In the genomic region with DNA sequence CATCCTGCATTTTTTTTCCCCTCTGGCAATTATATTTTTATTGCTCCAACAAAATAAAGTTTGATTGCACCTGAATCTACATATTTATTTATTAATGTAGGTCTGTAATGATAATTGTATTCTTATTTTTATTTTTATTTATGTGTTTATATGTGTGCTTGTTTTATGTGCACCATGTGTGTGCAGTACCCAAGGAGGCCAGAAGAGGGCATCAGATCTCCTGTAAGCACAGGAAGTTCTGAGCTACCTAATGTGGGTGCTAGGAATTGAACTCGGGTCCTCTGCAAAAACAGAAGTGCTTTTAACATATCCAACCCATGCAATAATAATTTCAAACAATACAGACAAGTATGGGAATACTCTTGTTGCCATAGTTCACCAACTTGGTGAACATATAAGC, we compare ENCODE assay signal across 22 mouse cellular contexts. TPM values are rescaled to one million over a fixed set of nuclear protein-coding genes. Genes with fewer than 3 reads are reported as not detected.
DNase-seq lines count a peak whose midpoint lies in the region; ATAC-seq and TF ChIP-seq lines count a peak whose summit lies in the region.
"Had no signal": no experiment of that assay in that cellular context is flagged by ENCODE, and none has a peak within 500 bp of the region (broad histone marks: within the 10 kb centered on the region; RNA-seq: fewer than 3 reads in every experiment).

No protein-coding gene starts in this region.

- intact Hi-C loops in heart, adult 2 months (cut with DNase I): no loop called here
- intact Hi-C loops in left cerebral cortex, postnatal 4 days (cut with DNase I): no loop called here

- H3K9ac ChIP-seq in heart, adult 2 months (ENCODE audit: low read depth, low read length): no peak overlapping the region
- H3K9ac ChIP-seq in liver, postnatal 0 days (replicated peaks): no peak overlapping the region
- H3K9ac ChIP-seq: midbrain, embryonic 12.5 days; stomach, embryonic 15.5 days had no signal

- no peak for DNase-seq in heart, adult 2 months
- no peak for DNase-seq in heart, postnatal 4 days
- no peak for DNase-seq in liver, postnatal 0 days
- no peak for DNase-seq in liver
- DNase-seq in induced T-regulatory cell, adult 2 months (ENCODE audit: low read depth): peak; percentile 49
- no peak for DNase-seq in left cerebral cortex, postnatal 4 days
- DNase-seq in testis, postnatal 14 days (ENCODE audit: low spot score): no peak
- DNase-seq: adrenal gland, postnatal 14 days; heart, postnatal 14 days; kidney, postnatal 36 days; layer of hippocampus, postnatal 36 days had no signal

- WGBS in heart, adult 2 months: 91% methylated on average over 1 of the region's 1 CpGs
- WGBS in liver, postnatal 0 days (ENCODE audit: insufficient replicate concordance): 62% methylated on average over 1 of the region's 1 CpGs

- no peak overlapping the region for H3K27ac ChIP-seq in heart, adult 2 months
- no peak overlapping the region for H3K27ac ChIP-seq in liver, postnatal 0 days (ENCODE audit: low read depth)
- H3K27ac ChIP-seq: midbrain, embryonic 12.5 days; stomach, embryonic 15.5 days had no signal

- no peaks in the 10 kb centered on the region for H3K36me3 ChIP-seq in heart, adult 2 months (ENCODE audit: control insufficient read depth, insufficient read depth, low read length)
- H3K36me3 ChIP-seq in liver, postnatal 0 days (replicated peaks; ENCODE audit: insufficient read depth, low read length): no peaks in the 10 kb centered on the region
- no peaks in the 10 kb centered on the region for H3K36me3 ChIP-seq in E14TG2a.4 (ENCODE audit: insufficient read depth, low read length)
- H3K36me3 ChIP-seq: midbrain, embryonic 12.5 days; stomach, embryonic 15.5 days had no signal

- no peaks in the 10 kb centered on the region for H3K27me3 ChIP-seq in heart, adult 2 months (ENCODE audit: control insufficient read depth, insufficient read depth, low read length)
- H3K27me3 ChIP-seq in liver, postnatal 0 days (ENCODE audit: insufficient read depth, low read length): no peaks in the 10 kb centered on the region
- H3K27me3 ChIP-seq in E14TG2a.4 (ENCODE audit: insufficient read depth, low read length): peaks cover 15% of the 10 kb centered on the region
- H3K27me3 ChIP-seq: midbrain, embryonic 12.5 days; stomach, embryonic 15.5 days had no signal

- no peak for TF ChIP-seq EP300 in heart, adult 2 months (IDR thresholded peaks at IDR 0.05; ENCODE audit: insufficient read depth, low read depth, low read length)
- no peak for TF ChIP-seq EP300 in liver, postnatal 0 days (IDR thresholded peaks at IDR 0.05; ENCODE audit: low read depth)

- no peaks in the 10 kb centered on the region for H3K79me2 ChIP-seq in heart, adult 2 months (replicated peaks; ENCODE audit: control insufficient read depth, insufficient read depth, low read length)

- TF ChIP-seq POLR2A in heart, adult 2 months (IDR thresholded peaks at IDR 0.05; ENCODE audit: insufficient read depth, low read depth, low read length): no peak

- H3K4me3 ChIP-seq in heart, adult 2 months: no peak overlapping the region
- no peak overlapping the region for H3K4me3 ChIP-seq in liver, postnatal 0 days (ENCODE audit: low read depth, low read length)
- H3K4me3 ChIP-seq in E14TG2a.4 (replicated peaks; ENCODE audit: low read length): no peak overlapping the region; the same call in 1 of the 2 replicates
- H3K4me3 ChIP-seq: midbrain, embryonic 12.5 days; stomach, embryonic 15.5 days had no signal

- peak; percentile 29 for TF ChIP-seq CTCF in heart, adult 2 months (IDR thresholded peaks at IDR 0.05)
- TF ChIP-seq CTCF in liver, postnatal 0 days (IDR thresholded peaks at IDR 0.05; ENCODE audit: low read depth): peak; percentile 39; the same call in 1 of the 2 replicates
- peak; percentile 74 for TF ChIP-seq CTCF in E14TG2a.4 (conservative IDR thresholded peaks at IDR 0.05; ENCODE audit: low read length)

- no peaks in the 10 kb centered on the region for H3K9me3 ChIP-seq in liver, postnatal 0 days (ENCODE audit: low read length)
- no peaks in the 10 kb centered on the region for H3K9me3 ChIP-seq in E14TG2a.4 (ENCODE audit: low read length)
- H3K9me3 ChIP-seq: midbrain, embryonic 12.5 days; stomach, embryonic 15.5 days had no signal

- peaks cover 1% of the 10 kb centered on the region for H3K4me1 ChIP-seq in heart, adult 2 months (ENCODE audit: control insufficient read depth, insufficient read depth, low read length)
- 0 out of 2 replicates have a peak, but pooled peaks cover 5% of the 10 kb centered on the region for H3K4me1 ChIP-seq in liver, postnatal 0 days (ENCODE audit: insufficient read depth)
- H3K4me1 ChIP-seq in E14TG2a.4 (replicated peaks; ENCODE audit: low read depth, low read length): peaks cover 16% of the 10 kb centered on the region

- ATAC-seq in liver, postnatal 0 days: no peak

- H3K4me2 ChIP-seq in liver, postnatal 0 days (ENCODE audit: low read depth, low read length): no peak overlapping the region

RNA-seq across cellular contexts. Expression of a gene that starts 23.0 kb away (rescaled TPM):
- total RNA-seq in heart, adult 2 months (2021): not detected
- polyA plus RNA-seq in heart, adult 2 months (2012; rRNA removed): not detected in 2 replicates
- not detected for total RNA-seq in heart, postnatal 4 days (2021)
- not detected in 2 replicates for polyA plus RNA-seq in liver, postnatal 0 days (2015; fragmentation: Nextera tagmentation; extraction: Ambion mirVana)
- total RNA-seq in left cerebral cortex, postnatal 4 days (2021): not detected
- total RNA-seq: adrenal gland, postnatal 14 days; heart, adult 8-10 months; heart, postnatal 14 days; layer of hippocampus, postnatal 36 days had no signal
- polyA plus RNA-seq: embryonic facial prominence, embryonic 11.5 days; intestine, embryonic 14.5 days; limb, embryonic 14.5 days; lung, embryonic 16.5 days; midbrain, embryonic 12.5 days; neural tube, embryonic 11.5 days; small intestine, adult 2 months; stomach, embryonic 15.5 days; urinary bladder, adult 2 months had no signal

RNA-seq across cellular contexts. Expression of a gene that starts 26.7 kb away (rescaled TPM):
- total RNA-seq in heart, adult 2 months (2021): 1 to 10 TPM in 1 of 2 experiments, under 1 TPM in 1; 0.84 to 1.3 TPM
- 2.4 and 4.9 TPM in 2 replicates for polyA plus RNA-seq in heart, adult 2 months (2012; rRNA removed)
- under 1 TPM; 0.55 to 0.63 TPM for total RNA-seq in heart, postnatal 4 days (2021)
- polyA plus RNA-seq in liver, postnatal 0 days (2015; fragmentation: Nextera tagmentation; extraction: Ambion mirVana): 0.52 and 0.53 TPM in 2 replicates
- total RNA-seq in left cerebral cortex, postnatal 4 days (2021): under 1 TPM; 0.40 to 0.87 TPM

RNA-seq across cellular contexts. Expression of a gene that starts 34.9 kb away (rescaled TPM):
- total RNA-seq in heart, adult 2 months (2021): not detected
- not detected in 2 replicates for polyA plus RNA-seq in heart, adult 2 months (2012; rRNA removed)
- not detected for total RNA-seq in heart, postnatal 4 days (2021)
- polyA plus RNA-seq in liver, postnatal 0 days (2015; fragmentation: Nextera tagmentation; extraction: Ambion mirVana): not detected in 2 replicates
- not detected for total RNA-seq in left cerebral cortex, postnatal 4 days (2021)
- total RNA-seq: adrenal gland, postnatal 14 days; heart, adult 8-10 months; heart, postnatal 14 days; layer of hippocampus, postnatal 36 days had no signal
- polyA plus RNA-seq: embryonic facial prominence, embryonic 11.5 days; intestine, embryonic 14.5 days; limb, embryonic 14.5 days; lung, embryonic 16.5 days; midbrain, embryonic 12.5 days; neural tube, embryonic 11.5 days; small intestine, adult 2 months; stomach, embryonic 15.5 days; urinary bladder, adult 2 months had no signal
